Mouse (Mus musculus) neural tube, embryonic 11.5 days (tissue): ENCODE results near the gene Scaf11. TPM values are rescaled to one million over a fixed set of nuclear protein-coding genes. Genes with fewer than 3 reads are reported as not detected.

Experiments
- ATAC-seq: fragments of 200-750 bp; cut with Nextera tagmentation; 2 replicates; pipeline ENCODE4 v1.8.0; 2017; ENCODE audit warnings: moderate number of reproducible peaks, mild to moderate bottlenecking, moderate TSS enrichment, moderate library complexity; ENCODE audit not compliant: insufficient read depth, low FRiP score, low TSS enrichment
- DNase-seq: peaks from one replicate; pipeline ENCODE4 v3.0.0-alpha.2; 2015; ENCODE audit warnings: low spot score
- H3K27ac ChIP-seq: fragments of 300-500 bp; sonication (generic); 2 replicates; pipeline ENCODE4 v1.5.1; 2014; ENCODE audit warnings: low read depth, mild to moderate bottlenecking, low read length
- H3K27me3 ChIP-seq: fragments of 300-500 bp; sonication (generic); 2 replicates; pipeline ENCODE4 v1.6.1; 2014; ENCODE audit warnings: mild to moderate bottlenecking, low read length, mixed read lengths; ENCODE audit not compliant: control insufficient read depth, insufficient read depth
- H3K36me3 ChIP-seq: fragments of 300-500 bp; sonication (generic); 2 replicates; pipeline ENCODE4 v1.6.1; 2014; ENCODE audit warnings: mild to moderate bottlenecking, low read length, moderate library complexity, mixed read lengths; ENCODE audit not compliant: control insufficient read depth, insufficient read depth
- H3K4me1 ChIP-seq: fragments of 300-500 bp; sonication (generic); 2 replicates; pipeline ENCODE4 v1.6.1; 2014; ENCODE audit warnings: low read length, mixed read lengths; ENCODE audit not compliant: control insufficient read depth, insufficient read depth
- H3K4me2 ChIP-seq: fragments of 300-500 bp; sonication (generic); 2 replicates; pipeline ENCODE4 v1.6.1; 2014; ENCODE audit warnings: low read depth, mild to moderate bottlenecking, moderate library complexity
- H3K4me3 ChIP-seq: fragments of 300-500 bp; sonication (generic); 2 replicates; pipeline ENCODE4 v1.5.1; 2014; ENCODE audit warnings: low read depth, low read length
- H3K9ac ChIP-seq: fragments of 300-500 bp; sonication (generic); 2 replicates; pipeline ENCODE4 v1.6.1; 2014; ENCODE audit warnings: mild to moderate bottlenecking, low read length
- H3K9me3 ChIP-seq: fragments of 300-500 bp; sonication (generic); 2 replicates; pipeline ENCODE4 v1.6.1; 2016; ENCODE audit warnings: low read length; ENCODE audit not compliant: control insufficient read depth
- WGBS: fragments of 180-500 bp; shearing (Covaris S2); extraction: QIAGEN DNeasy Blood & Tissue Kit; methylation state at CpG from one replicate; pipeline ENCODE4 v1.1.7; 2014; 5-methylcytosine and 5-hydroxymethylcytosine counted together
- polyA plus RNA-seq: library from polyadenylated mRNA; unstranded; fragments of >200 nt; fragmentation: Nextera tagmentation; extraction: Ambion mirVana; gene quantifications from 2 replicates; pipeline ENCODE4 v1.2.1, GENCODE M21; 2014

Gene Scaf11
- polyA plus RNA-seq, 1 experiment from 2014 or later: 96.8 TPM

DNA sequence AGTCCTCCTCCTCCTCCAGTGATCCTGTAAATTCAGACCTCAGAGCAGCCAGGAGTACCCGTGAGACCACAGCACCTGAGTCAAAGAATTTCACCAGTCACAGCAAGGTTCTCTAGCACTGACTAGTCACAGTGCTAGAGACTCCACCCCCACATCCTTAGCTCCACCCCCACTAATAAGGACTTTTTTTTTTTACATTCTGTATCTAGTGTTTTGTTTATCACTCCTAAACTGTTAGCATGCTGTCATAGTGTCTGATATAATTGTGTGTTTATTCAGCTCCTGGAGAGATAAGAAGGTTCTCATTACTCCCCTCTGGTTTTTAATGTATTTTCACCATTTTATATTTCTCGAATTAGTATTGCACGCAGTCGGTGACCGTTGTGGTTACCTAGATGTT is 29.5 kb upstream of the Scaf11 start:
- no peak for DNase-seq
- H3K36me3 ChIP-seq: no peaks in the 10 kb centered on the region
- H3K27ac ChIP-seq: no peak overlapping the region
- no peak overlapping the region for H3K9ac ChIP-seq
- no peak for ATAC-seq
- H3K27me3 ChIP-seq: no peaks in the 10 kb centered on the region
- no peak overlapping the region for H3K4me3 ChIP-seq
- WGBS: 83% methylated on average over 5 of the region's 5 CpGs
- peaks cover 3% of the 10 kb centered on the region; the same call in 1 of the 2 replicates for H3K4me1 ChIP-seq
- no peak overlapping the region for H3K4me2 ChIP-seq
- no peaks in the 10 kb centered on the region for H3K9me3 ChIP-seq

DNA sequence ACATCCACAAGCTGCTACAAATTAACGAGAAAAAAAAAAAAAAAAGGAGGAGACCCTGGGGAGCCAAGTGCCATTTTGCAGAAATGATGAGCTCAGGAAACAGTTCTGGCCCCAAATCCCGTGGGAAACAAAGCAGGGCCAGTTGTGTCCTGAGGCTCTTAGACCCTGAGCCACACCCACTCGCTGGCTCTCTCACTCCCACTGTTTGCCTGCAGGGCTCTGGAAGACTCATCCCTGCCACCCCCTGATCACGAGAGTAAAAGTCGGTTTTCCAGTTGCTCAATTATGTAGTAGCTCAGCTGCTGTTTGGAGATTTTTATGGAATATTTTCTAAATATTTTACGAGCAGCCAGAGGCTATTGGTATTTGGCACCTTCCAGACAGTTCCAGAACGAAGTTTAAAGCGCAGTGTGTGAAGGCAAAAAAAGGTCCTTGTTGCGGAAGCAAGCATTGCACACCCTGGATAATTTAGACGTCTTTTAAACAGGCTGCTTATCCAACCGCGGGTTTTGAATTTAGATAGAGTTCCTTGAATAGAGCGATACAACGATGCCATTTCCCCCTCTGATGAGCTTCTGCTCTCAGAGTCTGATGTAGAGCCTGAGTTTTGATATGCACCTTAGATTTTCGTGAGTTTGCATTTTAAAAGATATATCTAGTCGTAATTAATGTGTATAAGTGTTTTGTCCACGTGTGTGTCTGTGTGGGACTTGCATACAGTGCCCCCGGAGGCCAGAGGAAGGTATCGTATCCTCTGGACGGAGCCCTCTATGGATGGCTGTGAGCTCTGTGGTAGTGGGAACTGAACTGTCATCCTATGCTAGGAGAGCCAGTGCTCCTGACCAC is 28.5 kb upstream of the Scaf11 start:
- DNase-seq (peak; percentile 60), ATAC-seq (peak; percentile 60; the same call in 1 of the 2 replicates)
- Histone ChIP-seq H3K27me3 (no peaks in the 10 kb centered on the region), H3K4me1 (peaks cover 3% of the 10 kb centered on the region; the same call in 1 of the 2 replicates), H3K9ac (no peak overlapping the region), H3K27ac (no peak overlapping the region), H3K4me2 (peak overlapping the region; percentile 6; the same call in 1 of the 2 replicates), H3K36me3 (no peaks in the 10 kb centered on the region), H3K4me3 (no peak overlapping the region), H3K9me3 (no peaks in the 10 kb centered on the region)
- WGBS: 29% methylated on average over 20 of the region's 20 CpGs

DNA sequence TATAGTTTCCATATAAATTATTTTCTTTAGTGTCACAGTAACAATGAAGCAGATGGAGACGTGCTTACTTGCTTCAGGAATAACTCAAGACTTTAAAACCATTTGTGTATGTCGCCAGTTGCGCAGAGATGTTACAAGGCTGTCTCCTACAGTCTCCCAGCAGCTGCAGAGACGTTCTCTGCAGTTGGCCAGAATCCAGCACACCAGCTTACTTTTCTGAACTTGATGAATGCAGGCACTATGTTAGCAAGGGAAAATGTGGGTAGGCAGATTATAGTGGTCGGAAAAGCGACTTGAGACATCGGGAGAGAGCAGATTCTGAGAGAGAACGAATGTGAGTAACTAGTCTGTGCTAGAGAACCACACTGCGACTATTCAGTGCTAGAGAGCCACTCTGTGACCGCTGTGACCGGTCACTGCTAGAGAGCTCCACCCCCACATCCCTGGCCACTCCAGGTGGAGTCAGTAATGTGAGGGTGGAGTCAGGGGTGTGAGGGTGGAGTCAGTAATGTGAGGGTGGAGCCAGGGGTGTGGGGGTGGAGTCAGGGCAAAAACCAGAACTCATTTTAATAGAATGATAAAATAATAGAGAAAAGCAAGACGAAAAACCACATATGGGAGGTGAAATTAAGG is 26.5 kb upstream of the Scaf11 start:
- Histone ChIP-seq H3K9me3 (no peaks in the 10 kb centered on the region), H3K4me1 (peaks cover 3% of the 10 kb centered on the region; the same call in 1 of the 2 replicates), H3K9ac (no peak overlapping the region), H3K27ac (no peak overlapping the region), H3K4me2 (no peak overlapping the region), H3K36me3 (no peaks in the 10 kb centered on the region), H3K27me3 (no peaks in the 10 kb centered on the region), H3K4me3 (no peak overlapping the region)
- DNase-seq: no peak
- 70% methylated on average over 12 of the region's 12 CpGs for WGBS
- no peak for ATAC-seq

DNA sequence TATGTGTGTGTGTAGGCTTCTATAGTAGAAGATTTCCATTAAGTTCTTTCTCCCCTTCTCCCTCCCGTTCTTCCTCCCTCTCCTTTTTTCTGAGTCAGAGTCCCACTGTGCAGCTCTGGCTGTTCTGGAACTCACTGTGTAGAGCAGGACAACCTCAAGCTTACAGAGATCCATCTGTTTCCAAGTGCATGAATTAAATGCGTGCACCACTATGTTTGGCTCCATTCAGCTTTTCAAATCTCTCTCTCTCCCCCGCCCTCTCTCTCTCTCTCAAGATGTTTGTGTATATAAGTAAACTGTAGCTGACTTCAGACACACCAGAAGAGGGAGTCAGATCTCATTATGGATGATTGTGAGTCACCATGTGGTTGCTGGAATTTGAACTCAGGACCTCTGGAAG is 20.2 kb upstream of the Scaf11 start:
- Histone ChIP-seq H3K4me2 (no peak overlapping the region), H3K4me3 (no peak overlapping the region), H3K9ac (no peak overlapping the region), H3K9me3 (no peaks in the 10 kb centered on the region), H3K36me3 (no peaks in the 10 kb centered on the region), H3K27ac (no peak overlapping the region), H3K4me1 (no peaks in the 10 kb centered on the region), H3K27me3 (no peaks in the 10 kb centered on the region)
- DNase-seq: no peak
- WGBS: 88% methylated on average over 3 of the region's 3 CpGs
- no peak for ATAC-seq

DNA sequence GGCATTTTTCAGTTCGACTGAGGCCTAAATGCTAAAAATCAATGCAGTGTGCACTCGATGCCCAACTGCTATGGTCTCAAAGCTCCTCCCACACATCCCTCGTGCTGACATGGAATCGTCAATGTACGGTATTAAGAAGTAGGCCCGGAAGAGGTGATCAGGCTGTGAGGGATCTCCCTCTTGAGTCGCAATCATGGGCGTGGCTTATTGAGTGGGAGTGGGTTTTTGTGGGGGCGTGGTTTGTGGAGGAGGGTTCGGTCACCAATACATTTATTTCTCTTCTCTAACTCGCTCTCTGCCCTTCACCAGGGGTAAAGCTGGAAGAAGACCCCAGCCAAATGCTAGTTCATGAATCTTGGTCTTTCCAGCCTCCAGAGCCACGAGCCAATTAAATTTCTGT is 17.4 kb upstream of the Scaf11 start:
- Histone ChIP-seq H3K4me2 (no peak overlapping the region), H3K4me3 (no peak overlapping the region), H3K9me3 (no peaks in the 10 kb centered on the region), H3K27ac (no peak overlapping the region), H3K9ac (no peak overlapping the region), H3K36me3 (no peaks in the 10 kb centered on the region), H3K4me1 (no peaks in the 10 kb centered on the region), H3K27me3 (no peaks in the 10 kb centered on the region)
- ATAC-seq: no peak
- no peak for DNase-seq
- 84% methylated on average over 12 of the region's 12 CpGs for WGBS

DNA sequence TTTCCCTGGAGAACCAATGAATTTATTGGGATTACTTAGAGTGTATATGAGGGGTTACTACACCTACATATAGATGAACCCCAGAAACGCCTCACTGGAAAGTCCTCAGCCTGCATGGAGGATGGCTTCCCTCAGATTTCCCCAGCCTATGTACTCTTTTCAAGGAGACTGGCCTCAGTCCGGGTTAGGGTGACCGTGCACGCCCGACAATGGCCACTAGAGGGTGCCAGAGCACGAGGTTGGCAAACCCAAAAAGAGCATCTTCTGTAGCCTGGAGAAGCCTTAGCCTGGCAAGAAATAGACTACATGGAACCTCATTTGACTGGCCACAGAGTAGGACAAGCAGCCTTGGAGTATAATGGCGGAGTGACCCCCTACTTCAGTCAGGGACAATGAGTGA is 15.7 kb upstream of the Scaf11 start:
- Histone ChIP-seq H3K27ac (no peak overlapping the region), H3K9ac (no peak overlapping the region), H3K4me3 (no peak overlapping the region), H3K4me2 (no peak overlapping the region), H3K27me3 (no peaks in the 10 kb centered on the region), H3K9me3 (no peaks in the 10 kb centered on the region), H3K4me1 (no peaks in the 10 kb centered on the region), H3K36me3 (no peaks in the 10 kb centered on the region)
- DNase-seq (peak; percentile 87), ATAC-seq (no peak)
- 9% methylated on average over 7 of the region's 7 CpGs for WGBS

DNA sequence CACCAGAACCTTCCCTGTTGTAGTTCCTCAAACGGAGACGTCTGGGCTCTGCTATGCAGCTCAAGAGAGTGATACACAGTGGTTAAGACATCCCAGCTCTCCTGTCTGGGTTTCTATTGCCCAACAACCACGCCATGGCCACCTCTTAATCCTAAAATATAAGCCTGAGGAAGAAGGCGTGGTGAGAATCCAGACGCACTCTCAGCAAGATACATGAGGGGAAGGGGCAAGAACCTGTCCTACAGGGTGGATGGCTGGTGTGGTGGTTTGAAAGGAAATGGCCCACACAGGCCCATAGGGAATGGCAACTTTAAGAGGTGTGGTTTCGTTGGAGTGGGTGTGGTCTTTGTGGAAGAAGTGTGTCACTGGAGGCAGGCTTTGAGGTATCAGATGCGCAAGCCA is 14.9 kb upstream of the Scaf11 start:
- no peaks in the 10 kb centered on the region for H3K36me3 ChIP-seq
- H3K4me2 ChIP-seq: no peak overlapping the region
- no peaks in the 10 kb centered on the region for H3K4me1 ChIP-seq
- DNase-seq: no peak
- no peak overlapping the region for H3K27ac ChIP-seq
- no peaks in the 10 kb centered on the region for H3K9me3 ChIP-seq
- H3K27me3 ChIP-seq: no peaks in the 10 kb centered on the region
- H3K9ac ChIP-seq: no peak overlapping the region
- WGBS: 85% methylated on average over 7 of the region's 7 CpGs
- no peak for ATAC-seq
- H3K4me3 ChIP-seq: no peak overlapping the region

DNA sequence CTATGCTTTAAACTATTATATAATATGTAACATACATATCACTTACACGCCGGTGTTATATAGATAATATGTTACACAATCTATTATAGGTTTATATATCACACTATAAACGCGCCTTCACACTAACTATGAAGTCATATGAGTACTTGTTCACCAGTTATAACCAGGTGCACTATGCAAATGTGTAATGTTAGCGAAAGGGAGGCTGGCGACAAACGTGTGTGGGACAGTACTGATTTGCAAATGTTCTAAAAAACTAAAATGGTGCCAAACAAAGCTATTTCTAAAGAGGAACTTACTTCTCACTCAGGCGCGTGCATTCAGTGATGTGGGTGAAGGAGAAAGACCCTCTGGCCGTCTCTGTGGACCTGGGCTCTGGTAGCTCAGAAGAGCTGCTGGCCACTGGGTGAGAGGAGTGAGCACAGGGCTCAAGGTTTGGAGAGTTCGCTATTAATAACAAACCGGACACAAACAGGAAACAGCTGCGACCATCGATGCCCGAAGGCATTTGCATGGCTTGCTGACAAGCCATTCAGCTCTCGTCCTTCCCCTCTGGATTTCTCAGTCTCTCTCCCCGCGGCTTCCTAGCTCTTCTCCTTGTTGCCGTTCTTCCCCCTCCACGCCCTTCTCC is 13.8 kb upstream of the Scaf11 start:
- no peaks in the 10 kb centered on the region for H3K27me3 ChIP-seq
- H3K9me3 ChIP-seq: no peaks in the 10 kb centered on the region
- no peak overlapping the region for H3K9ac ChIP-seq
- H3K27ac ChIP-seq: no peak overlapping the region
- H3K36me3 ChIP-seq: no peaks in the 10 kb centered on the region
- no peaks in the 10 kb centered on the region for H3K4me1 ChIP-seq
- no peak for DNase-seq
- H3K4me3 ChIP-seq: no peak overlapping the region
- no peak overlapping the region for H3K4me2 ChIP-seq
- ATAC-seq: no peak
- WGBS: 77% methylated on average over 20 of the region's 20 CpGs
